Mouse (Mus musculus): ENCODE results near the gene Robo1.

Gene Robo1

DNA sequence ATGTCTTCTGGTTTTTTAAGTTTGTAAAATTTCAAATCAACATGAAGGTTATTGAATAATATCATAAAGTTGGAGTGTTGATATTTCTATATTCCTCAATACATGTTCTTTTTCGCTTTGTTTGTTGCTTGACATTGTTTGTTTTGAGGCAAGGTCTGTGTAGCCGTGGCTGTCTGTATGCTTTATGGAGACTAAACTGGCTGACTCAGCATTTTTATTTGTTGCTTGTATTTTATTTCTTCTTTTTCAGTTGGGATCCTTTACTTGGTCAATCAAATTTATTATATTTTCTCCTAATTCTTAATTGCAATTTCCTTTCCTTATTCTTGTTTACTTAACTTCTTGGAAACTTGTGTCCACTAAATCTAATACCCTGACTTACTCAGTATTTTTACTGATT, 775.0 kb downstream of the Robo1 start:
- in situ Hi-C loops (cut with MseI, MboI), result no loop called here
